Mouse (Mus musculus) erythroblast, embryonic 14.5 days (primary cell): ENCODE data around the gene Gipc1.

Experiments used
- GATA1 ChIP-seq: IDR thresholded peaks from 2 replicates; pipeline ENCODE4 v1.6.1; 2012; ENCODE audit warnings: low read length, inconsistent platforms, mixed read lengths
- TAL1 ChIP-seq: IDR thresholded peaks from 3 replicates; pipeline ENCODE4 v1.6.1; 2012; ENCODE audit warnings: low read length, inconsistent platforms, mixed read lengths

GRCm38 (mm10) chr8:83672936-83673335 lies 20.5 kb downstream of the Gipc1 start:
- no peak for TF ChIP-seq GATA1
- TF ChIP-seq TAL1 = no peak
